ENCODE assay signal across 9 mouse cellular contexts in genomic region chr7:98783954-98784353, GRCm38 (mm10). TPM values are rescaled to one million over a fixed set of nuclear protein-coding genes. Genes with fewer than 3 reads are reported as not detected.
DNase-seq lines count a peak whose midpoint lies in the region; ATAC-seq and TF ChIP-seq lines count a peak whose summit lies in the region.
"Had no signal": no experiment of that assay in that cellular context is flagged by ENCODE, and none has a peak within 500 bp of the region (broad histone marks: within the 10 kb centered on the region; RNA-seq: fewer than 3 reads in every experiment).

No protein-coding gene starts in this region.

- no peak overlapping the region for H3K4me2 ChIP-seq in forebrain, embryonic 12.5 days
- H3K4me2 ChIP-seq in heart, embryonic 16.5 days (ENCODE audit: low read depth, low read length) = peak overlapping the region; percentile 6; the same call in 1 of the 2 replicates
- H3K4me2 ChIP-seq in liver, postnatal 0 days (ENCODE audit: low read depth, low read length) = no peak overlapping the region

- no peak overlapping the region for H3K4me3 ChIP-seq in forebrain, embryonic 12.5 days (replicated peaks)
- H3K4me3 ChIP-seq in heart, embryonic 16.5 days (ENCODE audit: low read length) = no peak overlapping the region
- H3K4me3 ChIP-seq in liver, postnatal 0 days (ENCODE audit: low read depth, low read length) = no peak overlapping the region
- H3K4me3 ChIP-seq: myocyte had no signal

- ATAC-seq in frontal cortex, adult (ENCODE audit: low TSS enrichment) = no peak
- peak; percentile 55 for ATAC-seq in forebrain, embryonic 12.5 days (ENCODE audit: low FRiP score)
- ATAC-seq in heart, embryonic 16.5 days (replicated peaks; ENCODE audit: extremely low read depth, insufficient read depth, low FRiP score) = peak; percentile 84
- ATAC-seq in liver, postnatal 0 days = peak; percentile 68

- no peak overlapping the region for H3K9ac ChIP-seq in forebrain, embryonic 12.5 days
- peak overlapping the region; percentile 46 for H3K9ac ChIP-seq in heart, embryonic 16.5 days (ENCODE audit: low read length)
- no peak overlapping the region for H3K9ac ChIP-seq in liver, postnatal 0 days (replicated peaks)

- peaks cover 19% of the 10 kb centered on the region for H3K4me1 ChIP-seq in forebrain, embryonic 12.5 days
- H3K4me1 ChIP-seq in heart, embryonic 16.5 days (ENCODE audit: control insufficient read depth, insufficient read depth, low read length) = peaks cover 24% of the 10 kb centered on the region
- peaks cover 4% of the 10 kb centered on the region; the same call in 1 of the 2 replicates for H3K4me1 ChIP-seq in liver, postnatal 0 days (ENCODE audit: insufficient read depth)

- peaks cover 29% of the 10 kb centered on the region for H3K27me3 ChIP-seq in forebrain, embryonic 12.5 days
- H3K27me3 ChIP-seq in heart, embryonic 16.5 days (ENCODE audit: control insufficient read depth, insufficient read depth, low read length) = no peaks in the 10 kb centered on the region; the same call in 1 of the 2 replicates
- peaks cover 7% of the 10 kb centered on the region; the same call in 1 of the 2 replicates for H3K27me3 ChIP-seq in liver, postnatal 0 days (ENCODE audit: insufficient read depth, low read length)

- WGBS in forebrain, embryonic 12.5 days = 12% methylated on average over 7 of the region's 7 CpGs
- WGBS in heart, embryonic 16.5 days = 9% methylated on average over 7 of the region's 7 CpGs
- WGBS in liver, postnatal 0 days (ENCODE audit: insufficient replicate concordance) = 49% methylated on average over 7 of the region's 7 CpGs

- TF ChIP-seq CTCF in liver, postnatal 0 days (IDR thresholded peaks at IDR 0.05; ENCODE audit: low read depth) = no peak

- TF ChIP-seq EP300 in liver, postnatal 0 days (IDR thresholded peaks at IDR 0.05; ENCODE audit: low read depth) = no peak

- peak; percentile 35 to 48 for DNase-seq in frontal cortex, postnatal 10 days (ENCODE audit: low spot score in 2 of 2)
- peak; percentile 81 for DNase-seq in kidney, postnatal 14 days
- DNase-seq in liver, postnatal 0 days = peak; percentile 83
- peak; percentile 33 for DNase-seq in retina, embryonic 14.5 days (ENCODE audit: low spot score)
- no peak for DNase-seq in thymus, postnatal 4 days

- no peaks in the 10 kb centered on the region for H3K36me3 ChIP-seq in forebrain, embryonic 12.5 days (replicated peaks)
- H3K36me3 ChIP-seq in heart, embryonic 16.5 days (ENCODE audit: control insufficient read depth, insufficient read depth) = no peaks in the 10 kb centered on the region
- H3K36me3 ChIP-seq in liver, postnatal 0 days (replicated peaks; ENCODE audit: insufficient read depth, low read length) = no peaks in the 10 kb centered on the region

- H3K9me3 ChIP-seq in forebrain, embryonic 12.5 days = no peaks in the 10 kb centered on the region
- H3K9me3 ChIP-seq in heart, embryonic 16.5 days (replicated peaks; ENCODE audit: control insufficient read depth, low read length) = no peaks in the 10 kb centered on the region
- no peaks in the 10 kb centered on the region for H3K9me3 ChIP-seq in liver, postnatal 0 days (ENCODE audit: low read length)

- peak overlapping the region; percentile 47 for H3K27ac ChIP-seq in forebrain, embryonic 12.5 days
- H3K27ac ChIP-seq in heart, embryonic 16.5 days (ENCODE audit: low read length) = peak overlapping the region; percentile 80
- H3K27ac ChIP-seq in liver, postnatal 0 days (ENCODE audit: low read depth) = no peak overlapping the region

RNA-seq across cellular contexts. Expression of gene Wnt11, which starts 51.0 kb away (rescaled TPM):
- 1.7 and 2.6 TPM in 2 replicates for polyA plus RNA-seq in forebrain, embryonic 12.5 days (2016; fragmentation: Nextera tagmentation; extraction: Ambion mirVana)
- polyA plus RNA-seq in heart, embryonic 16.5 days (2015; fragmentation: Nextera tagmentation; extraction: Ambion mirVana) = 7.8 and 9.8 TPM in 2 replicates
- 0.12 and 0.40 TPM in 2 replicates for polyA plus RNA-seq in liver, postnatal 0 days (2015; fragmentation: Nextera tagmentation; extraction: Ambion mirVana)
